Mouse (Mus musculus) small intestine, adult 2 months (tissue): Measurements from ENCODE around the gene Hsdl2.

ENCODE experiments used
- CTCF ChIP-seq: fragments of 200-500 bp; IDR thresholded peaks from 2 replicates; pipeline ENCODE4 v1.5.1; 2012; ENCODE audit warnings: low read depth, mild to moderate bottlenecking, control low read depth, inconsistent platforms, low read length, moderate library complexity, mixed read lengths; ENCODE audit not compliant: insufficient replicate concordance, insufficient read length; ENCODE audit errors: extremely low read depth
- POLR2A ChIP-seq: fragments of 200-500 bp; IDR thresholded peaks from 2 replicates; pipeline ENCODE4 v1.6.1; 2012; ENCODE audit warnings: low read depth, mild to moderate bottlenecking, control low read depth, inconsistent platforms, low read length, moderate library complexity

DNA sequence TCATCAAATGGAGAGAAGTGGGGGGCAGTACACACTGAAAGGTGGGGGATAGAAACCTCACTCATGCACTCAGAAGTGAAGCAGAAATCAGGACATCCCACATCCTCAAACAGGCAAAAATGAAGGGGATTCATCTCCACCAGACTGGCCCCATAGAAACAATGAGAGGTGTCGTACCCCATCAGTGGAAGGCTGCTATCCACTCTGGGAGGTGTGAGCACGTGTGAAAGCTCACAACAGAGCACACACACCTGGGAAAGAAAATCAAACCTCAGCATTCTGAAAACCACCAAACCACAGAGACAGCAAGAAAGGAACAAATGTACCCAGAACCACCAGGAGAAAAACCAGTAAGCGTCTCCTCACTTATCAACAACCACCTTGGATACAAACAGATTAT is 17.2 kb upstream of the Hsdl2 start:
- TF ChIP-seq CTCF (no peak), POLR2A (no peak)
